Mouse (Mus musculus) liver, adult 2 months (tissue): Measurements from ENCODE around the gene Cramp1l. TPM values are rescaled to one million over a fixed set of nuclear protein-coding genes. Genes with fewer than 3 reads are reported as not detected.
A peak's percentile ranks its signal among the peaks of the same experiment; 100 is the strongest.

ENCODE experiments used
- DNase-seq: peaks from one replicate; pipeline ENCODE4 v3.0.0-alpha.2; 2011; ENCODE audit warnings: low read depth, low spot score; ENCODE audit errors: extremely low read depth
- H3K27ac ChIP-seq: fragments of 200-500 bp; replicated peaks from 2 replicates; pipeline ENCODE4 v1.5.1; 2012; ENCODE audit warnings: low read depth, mild to moderate bottlenecking, control low read depth, inconsistent platforms, low read length; ENCODE audit not compliant: insufficient read depth
- H3K27me3 ChIP-seq: fragments of 200-500 bp; 2 replicates; pipeline ENCODE4 v1.6.1; 2012; ENCODE audit warnings: mild to moderate bottlenecking, moderate library complexity, low read length, inconsistent platforms; ENCODE audit not compliant: control insufficient read depth, insufficient read depth
- H3K36me3 ChIP-seq: fragments of 200-500 bp; 2 replicates; pipeline ENCODE4 v1.6.1; 2012; ENCODE audit warnings: low read length, inconsistent platforms; ENCODE audit not compliant: control insufficient read depth, insufficient read depth
- H3K4me1 ChIP-seq: fragments of 200-500 bp; 2 replicates; pipeline ENCODE4 v1.6.1; 2011; ENCODE audit warnings: low read length; ENCODE audit not compliant: control insufficient read depth, insufficient read depth
- H3K4me3 ChIP-seq: fragments of 200-500 bp; 2 replicates; pipeline ENCODE4 v1.5.1; 2011; ENCODE audit warnings: low read depth, mild to moderate bottlenecking, control low read depth, low read length, moderate library complexity; ENCODE audit not compliant: insufficient read depth
- H3K79me2 ChIP-seq: fragments of 200-500 bp; 2 replicates; pipeline ENCODE4 v1.6.1; 2012; ENCODE audit warnings: inconsistent platforms, mild to moderate bottlenecking, low read length, moderate library complexity; ENCODE audit not compliant: control insufficient read depth, insufficient read depth
- H3K9ac ChIP-seq: fragments of 200-500 bp; 2 replicates; pipeline ENCODE4 v1.6.1; 2012; ENCODE audit warnings: low read depth, mild to moderate bottlenecking, control low read depth, inconsistent platforms, low read length
- CTCF ChIP-seq: fragments of 200-500 bp; IDR thresholded peaks from 2 replicates; pipeline ENCODE4 v1.5.1; 2011; ENCODE audit warnings: low read depth, low read length, control low read depth
- POLR2A ChIP-seq: fragments of 200-500 bp; IDR thresholded peaks from 2 replicates; pipeline ENCODE4 v1.6.1; 2011; ENCODE audit warnings: low read length, control low read depth; ENCODE audit not compliant: insufficient read depth; ENCODE audit errors: extremely low read depth
- WGBS: fragments of 180-500 bp; shearing (Covaris S2); methylation state at CpG from one replicate; pipeline ENCODE4 v1.1.7; 2018; 5-methylcytosine and 5-hydroxymethylcytosine counted together
- polyA plus RNA-seq: library from polyadenylated mRNA; depleted of rRNA; stranded (reverse); fragments of >200 nt; gene quantifications from 2 replicates; pipeline ENCODE4 v1.2.3, GENCODE M21; 2012
- total RNA-seq: library from RNA; depleted of rRNA; stranded (reverse); fragments of >200 nt; gene quantifications from 2 replicates; pipeline ENCODE4 v1.2.3, GENCODE M21; 2014

Cramp1l gene
- total and polyA plus RNA-seq, 2 experiments, result 2.7 to 6.5 TPM

DNA sequence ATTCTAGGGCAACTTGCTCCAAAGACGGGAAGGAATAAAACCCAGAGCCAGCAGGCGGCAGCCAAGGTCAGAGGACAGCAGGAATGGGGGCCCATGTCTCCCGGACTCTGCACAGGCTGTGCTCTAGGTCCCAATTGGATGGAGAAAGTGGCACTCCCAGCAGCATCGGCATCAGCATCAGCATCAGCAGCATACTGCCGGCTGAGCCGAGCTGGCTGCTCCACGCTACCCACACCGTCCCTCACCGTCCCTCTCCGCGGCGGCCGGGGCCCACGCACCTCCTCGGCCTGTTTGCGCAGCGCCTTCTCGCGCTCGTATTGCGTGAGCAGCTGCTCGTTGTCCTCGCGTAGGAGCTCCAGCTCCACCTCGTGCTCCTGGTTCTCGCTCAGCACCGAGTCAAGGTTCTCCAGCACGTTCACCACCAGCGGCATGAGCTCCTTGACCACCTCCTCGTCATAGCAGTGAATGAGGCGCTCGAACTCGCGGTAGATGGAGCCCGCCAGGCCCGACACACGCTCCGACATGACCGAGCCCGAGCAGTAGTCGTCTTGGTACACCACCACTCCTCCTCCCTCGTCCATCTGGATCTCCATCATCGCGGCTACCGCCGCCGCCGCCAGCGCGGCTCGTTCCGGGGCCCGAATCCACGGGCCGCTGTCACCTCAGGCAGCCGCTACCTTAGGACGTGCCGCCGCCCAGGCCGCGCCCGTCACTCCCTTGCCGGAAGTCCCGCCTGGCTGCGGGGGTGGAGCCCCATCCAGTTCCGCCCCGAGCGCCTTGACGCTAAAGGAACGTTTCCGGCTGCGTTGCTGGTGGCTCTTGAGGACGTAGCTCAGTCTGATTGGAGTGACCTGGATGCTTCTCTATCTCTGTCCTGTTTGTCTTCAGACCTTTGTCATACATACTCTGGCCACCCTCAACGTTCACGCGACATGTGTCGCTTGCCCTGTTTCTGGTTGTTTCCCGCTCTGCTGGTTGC is 79.0 kb downstream of the Cramp1l start, which contains the start of gene Mapk8ip3:
Gene Mapk8ip3, minus strand, starts transcription at position 719 of the 979 bp plus-strand sequence.
- TF ChIP-seq POLR2A (peak; percentile 70), CTCF (no peak; the same call in 1 of the 2 replicates)
- WGBS, result under 1% methylated on average over 78 of the region's 78 CpGs
- no peaks in the 10 kb centered on the region for H3K36me3 ChIP-seq

DNA sequence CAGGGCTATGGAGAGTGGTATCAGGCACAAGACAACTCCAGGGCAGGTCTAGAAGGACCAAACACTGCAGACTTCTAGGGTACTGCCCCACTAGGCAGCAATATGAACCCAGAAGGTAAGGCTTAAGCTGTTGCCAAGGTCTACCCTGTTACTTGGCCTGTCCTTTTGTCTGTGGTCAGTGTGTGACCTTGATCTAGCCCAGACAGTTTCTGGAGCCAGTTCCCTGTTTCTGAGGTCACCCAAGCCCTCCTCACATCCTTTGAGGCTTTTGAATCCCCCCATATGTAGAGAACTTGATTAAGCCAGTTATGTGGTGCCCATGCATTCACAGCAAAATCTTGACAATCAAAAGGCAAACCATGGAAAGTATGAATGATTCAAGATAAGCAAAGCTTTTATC is 79.9 kb downstream of the Cramp1l start:
- Histone ChIP-seq H3K36me3 (no peaks in the 10 kb centered on the region), H3K9ac (peak overlapping the region; percentile 36; the same call in 1 of the 2 replicates), H3K4me3 (no peak overlapping the region), H3K4me1 (peaks cover 6% of the 10 kb centered on the region), H3K27ac (no peak overlapping the region), H3K79me2 (peaks cover 19% of the 10 kb centered on the region), H3K27me3 (no peaks in the 10 kb centered on the region)
- TF ChIP-seq POLR2A, result no peak
- no peak for TF ChIP-seq CTCF
- no peak for DNase-seq

More for the DNA sequence above, 79.0 kb downstream of the Cramp1l start, which contains the start of gene Mapk8ip3:
- DNase-seq, result peak; percentile 86
- Histone ChIP-seq H3K27me3 (no peaks in the 10 kb centered on the region), H3K9ac (peak within 1 kb of the TSS; percentile 76), H3K4me1 (peaks cover 6% of the 10 kb centered on the region), H3K27ac (peak within 1 kb of the TSS; percentile 64), H3K4me3 (peak within 1 kb of the TSS; percentile 72), H3K79me2 (peaks cover 19% of the 10 kb centered on the region)

DNA sequence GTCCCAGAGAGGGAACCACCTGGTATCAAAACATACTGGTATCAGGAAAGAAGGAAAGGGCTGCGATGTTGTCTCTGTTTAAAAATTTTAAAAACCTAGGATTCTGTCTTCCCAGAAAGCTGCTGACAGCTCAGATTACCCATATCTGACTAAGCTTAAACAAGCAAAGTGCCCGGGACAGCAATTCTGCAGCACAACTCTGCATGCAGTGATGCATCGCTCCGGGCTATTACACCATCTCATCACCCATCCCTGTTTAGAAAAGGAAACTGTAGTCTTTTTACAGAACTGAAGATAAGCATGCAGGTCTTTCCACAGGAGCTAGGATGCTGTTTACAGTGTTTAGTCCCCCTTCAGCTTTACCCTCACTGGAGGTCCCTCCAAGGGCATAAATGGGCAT is 80.7 kb downstream of the Cramp1l start:
- TF ChIP-seq CTCF, result no peak
- TF ChIP-seq POLR2A, result no peak
- peaks cover 6% of the 10 kb centered on the region for H3K4me1 ChIP-seq
- peaks cover 19% of the 10 kb centered on the region for H3K79me2 ChIP-seq
- 56% methylated on average over 4 of the region's 4 CpGs for WGBS
- H3K27ac ChIP-seq, result no peak overlapping the region
- no peak overlapping the region for H3K4me3 ChIP-seq
- no peaks in the 10 kb centered on the region for H3K27me3 ChIP-seq
- H3K36me3 ChIP-seq, result no peaks in the 10 kb centered on the region
- no peak overlapping the region for H3K9ac ChIP-seq
- no peak for DNase-seq

DNA sequence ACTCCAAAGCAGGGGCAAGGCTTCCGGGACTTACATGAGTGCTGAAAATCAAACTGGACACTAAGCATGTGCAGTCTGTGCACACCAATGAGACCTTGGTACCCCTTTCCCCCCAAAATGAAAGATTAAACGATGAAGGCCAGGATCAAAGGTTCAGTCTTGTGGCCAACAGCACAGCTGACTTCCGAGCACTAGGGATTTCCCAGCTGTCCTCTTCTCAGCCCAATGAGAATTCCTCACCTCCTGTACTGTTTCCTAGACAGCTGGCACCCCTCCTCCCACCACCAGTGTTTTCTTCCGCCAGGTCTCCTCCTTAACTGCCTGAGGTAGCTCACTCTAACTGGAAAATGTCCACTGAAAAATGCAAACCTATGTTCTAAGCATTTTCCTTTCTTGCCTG is 82.4 kb downstream of the Cramp1l start:
- Histone ChIP-seq H3K27ac (no peak overlapping the region), H3K9ac (no peak overlapping the region), H3K36me3 (no peaks in the 10 kb centered on the region; the same call in 1 of the 2 replicates), H3K4me1 (peaks cover 6% of the 10 kb centered on the region), H3K4me3 (no peak overlapping the region), H3K27me3 (no peaks in the 10 kb centered on the region), H3K79me2 (peaks cover 25% of the 10 kb centered on the region)
- TF ChIP-seq POLR2A (no peak), CTCF (no peak)
- WGBS, result 73% methylated on average over 4 of the region's 4 CpGs
- no peak for DNase-seq

DNA sequence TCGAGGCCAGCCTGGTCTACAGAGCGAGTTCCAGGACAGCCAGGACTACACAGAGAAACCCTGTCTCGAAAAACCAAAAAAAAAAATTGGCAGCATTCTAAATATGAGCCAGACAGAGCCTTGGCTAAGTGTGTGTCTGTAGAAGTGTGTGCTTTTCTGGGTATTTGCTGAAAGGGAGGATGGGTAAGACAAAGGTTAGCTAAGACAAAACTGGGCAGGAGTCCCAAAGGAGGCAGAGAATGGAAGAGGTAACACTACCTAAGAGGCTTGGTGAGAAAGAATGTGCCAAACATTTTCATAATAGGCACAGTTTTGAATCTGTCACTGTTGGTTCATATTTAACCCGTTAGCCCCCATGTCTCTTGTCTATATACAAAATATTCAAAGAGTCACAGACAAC is 83.2 kb downstream of the Cramp1l start:
- Histone ChIP-seq H3K4me1 (peaks cover 6% of the 10 kb centered on the region), H3K27ac (no peak overlapping the region), H3K36me3 (peaks cover 6% of the 10 kb centered on the region), H3K4me3 (no peak overlapping the region), H3K27me3 (no peaks in the 10 kb centered on the region), H3K9ac (no peak overlapping the region), H3K79me2 (peaks cover 25% of the 10 kb centered on the region)
- DNase-seq, result peak; percentile 87
- TF ChIP-seq POLR2A (no peak), CTCF (no peak)
- 31% methylated on average over 4 of the region's 4 CpGs for WGBS

DNA sequence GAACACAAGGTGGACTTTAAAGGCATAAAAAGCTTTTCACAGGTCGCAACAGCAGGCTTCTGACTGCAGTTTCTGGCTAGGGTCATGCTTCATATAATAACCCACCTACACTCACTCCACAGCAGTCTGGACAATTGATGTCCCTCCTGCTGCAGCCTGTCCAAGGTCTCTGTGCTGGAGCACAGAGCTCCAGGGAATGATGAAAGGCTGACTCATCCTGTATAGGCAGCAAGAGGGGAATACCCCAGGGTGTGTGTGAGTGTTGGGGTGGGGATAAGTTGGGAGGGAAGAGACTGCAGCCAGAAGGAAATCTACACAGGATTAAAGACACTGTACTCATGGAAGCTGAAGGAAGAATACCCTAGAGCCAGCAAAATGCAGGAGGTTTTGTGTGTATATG is 86.1 kb downstream of the Cramp1l start:
- peaks cover 9% of the 10 kb centered on the region; the same call in 1 of the 2 replicates for H3K79me2 ChIP-seq
- 86% methylated on average over 1 of the region's 1 CpGs for WGBS
- H3K9ac ChIP-seq, result no peak overlapping the region
- DNase-seq, result no peak
- H3K4me1 ChIP-seq, result peaks cover 2% of the 10 kb centered on the region; the same call in 1 of the 2 replicates
- H3K27me3 ChIP-seq, result no peaks in the 10 kb centered on the region
- no peak overlapping the region for H3K4me3 ChIP-seq
- TF ChIP-seq CTCF (no peak), POLR2A (no peak)
- peaks cover 14% of the 10 kb centered on the region for H3K36me3 ChIP-seq
- H3K27ac ChIP-seq, result no peak overlapping the region
